28 mouse cellular contexts compared by ENCODE assay signal in the genomic region with DNA sequence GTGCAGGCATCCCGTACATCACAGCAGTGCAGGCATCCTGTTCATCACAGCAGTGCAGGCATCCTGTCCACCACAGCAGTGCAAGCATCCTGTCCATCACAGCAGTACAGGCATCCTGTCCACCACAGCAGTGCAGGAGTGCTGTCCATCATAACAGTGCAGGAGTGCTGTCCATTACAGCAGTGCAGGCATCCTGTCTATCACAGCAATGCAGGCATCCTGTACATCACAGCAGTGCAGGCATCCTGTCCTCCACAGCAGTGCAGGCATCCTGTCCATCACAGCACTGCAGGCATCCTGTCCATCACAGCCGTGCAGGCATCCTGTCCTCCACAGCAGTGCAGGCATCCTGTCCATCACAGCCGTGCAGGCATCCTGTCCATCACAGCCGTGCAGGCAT.
DNase-seq lines count a peak whose midpoint lies in the region; ATAC-seq and TF ChIP-seq lines count a peak whose summit lies in the region.
"Had no signal": no experiment of that assay in that cellular context is flagged by ENCODE, and none has a peak within 500 bp of the region (broad histone marks: within the 10 kb centered on the region; RNA-seq: fewer than 3 reads in every experiment).

No protein-coding gene starts in this region.

- no peak for TF ChIP-seq RAD21 in CH12.LX (IDR thresholded peaks at IDR 0.05; ENCODE audit: low read depth, low read length)

- ATAC-seq in forebrain, postnatal 0 days: no peak
- ATAC-seq in forebrain, embryonic 13.5 days: no peak
- ATAC-seq in hindbrain, embryonic 14.5 days (ENCODE audit: low FRiP score): no peak
- no peak for ATAC-seq in hindbrain, embryonic 12.5 days (ENCODE audit: low FRiP score)
- ATAC-seq: activated CD4-positive, CD25-positive, alpha-beta regulatory T cell, adult 4 months; forebrain, embryonic 16.5 days; intestine, postnatal 0 days had no signal

- H3K9me3 ChIP-seq in forebrain, postnatal 0 days (ENCODE audit: low read length): no peaks in the 10 kb centered on the region
- no peaks in the 10 kb centered on the region for H3K9me3 ChIP-seq in forebrain, embryonic 13.5 days (replicated peaks)
- no peaks in the 10 kb centered on the region for H3K9me3 ChIP-seq in hindbrain, embryonic 14.5 days (ENCODE audit: control insufficient read depth, low read length)
- no peaks in the 10 kb centered on the region for H3K9me3 ChIP-seq in hindbrain, embryonic 12.5 days (replicated peaks)
- H3K9me3 ChIP-seq in CH12.LX (replicated peaks; ENCODE audit: low read length): no peaks in the 10 kb centered on the region
- H3K9me3 ChIP-seq: embryonic facial prominence, embryonic 10.5 days; embryonic facial prominence, embryonic 13.5 days; forebrain, embryonic 12.5 days; heart, embryonic 10.5 days; heart, embryonic 13.5 days had no signal

- no peak overlapping the region for H3K27ac ChIP-seq in forebrain, postnatal 0 days (ENCODE audit: low read depth, low read length)
- H3K27ac ChIP-seq in forebrain, embryonic 13.5 days: no peak overlapping the region
- H3K27ac ChIP-seq in hindbrain, embryonic 14.5 days: no peak overlapping the region
- no peak overlapping the region for H3K27ac ChIP-seq in hindbrain, embryonic 12.5 days
- H3K27ac ChIP-seq in CH12.LX (ENCODE audit: insufficient read depth, low read depth): 0 out of 2 replicates have a peak overlapping the region, but pooled peaks have one; percentile 4
- H3K27ac ChIP-seq: embryonic facial prominence, embryonic 10.5 days; embryonic facial prominence, embryonic 13.5 days; forebrain, embryonic 12.5 days; gastrocnemius, adult 2 months; heart, adult 2 months; heart, embryonic 10.5 days; heart, embryonic 13.5 days had no signal

- no peak overlapping the region for H3K4me3 ChIP-seq in forebrain, postnatal 0 days (ENCODE audit: low read depth, low read length)
- H3K4me3 ChIP-seq in forebrain, embryonic 13.5 days: no peak overlapping the region
- no peak overlapping the region for H3K4me3 ChIP-seq in hindbrain, embryonic 14.5 days (replicated peaks; ENCODE audit: low read length)
- no peak overlapping the region for H3K4me3 ChIP-seq in hindbrain, embryonic 12.5 days
- peak overlapping the region in 1 of 3 experiments; percentile 3 for H3K4me3 ChIP-seq in CH12.LX (replicated peaks in 1 of 3; ENCODE audit: low read depth in 2 of 3, low read length in 2 of 3, poor library complexity in 1 of 3)
- H3K4me3 ChIP-seq: embryonic facial prominence, embryonic 10.5 days; embryonic facial prominence, embryonic 13.5 days; erythroblast, embryonic 14.5 days; forebrain, embryonic 12.5 days; gastrocnemius, adult 2 months; heart, adult 2 months; heart, embryonic 10.5 days; heart, embryonic 13.5 days had no signal

- no peak for TF ChIP-seq EP300 in CH12.LX (IDR thresholded peaks at IDR 0.05; ENCODE audit: low read length)

- in situ Hi-C loops in CH12.LX (cut with MboI; ENCODE audit: low pct_ligation_motif_present, low pct_unique_long_range_greater_than_20kb, low sequenced_read_pairs): no loop called here

- WGBS in forebrain, postnatal 0 days: 71% methylated on average over 4 of the region's 4 CpGs
- WGBS in forebrain, embryonic 13.5 days: 61% methylated on average over 4 of the region's 4 CpGs
- WGBS in hindbrain, embryonic 14.5 days: 61% methylated on average over 4 of the region's 4 CpGs
- WGBS in hindbrain, embryonic 12.5 days: 53% methylated on average over 4 of the region's 4 CpGs

- H3K4me1 ChIP-seq in forebrain, postnatal 0 days (ENCODE audit: insufficient read depth): no peaks in the 10 kb centered on the region
- peaks cover 5% of the 10 kb centered on the region; the same call in 1 of the 2 replicates for H3K4me1 ChIP-seq in forebrain, embryonic 13.5 days
- no peaks in the 10 kb centered on the region for H3K4me1 ChIP-seq in hindbrain, embryonic 14.5 days (replicated peaks; ENCODE audit: control insufficient read depth, insufficient read depth, low read length)
- H3K4me1 ChIP-seq in hindbrain, embryonic 12.5 days: no peaks in the 10 kb centered on the region
- H3K4me1 ChIP-seq in CH12.LX (ENCODE audit: control insufficient read depth in 1 of 2, insufficient read depth in 2 of 2): peaks cover 0 to 7% of the 10 kb centered on the region in 2 experiments; a peak in 1 of 4 replicates
- H3K4me1 ChIP-seq: embryonic facial prominence, embryonic 10.5 days; embryonic facial prominence, embryonic 13.5 days had no signal

- no peaks in the 10 kb centered on the region for H3K27me3 ChIP-seq in forebrain, postnatal 0 days (ENCODE audit: insufficient read depth, low read length)
- H3K27me3 ChIP-seq in forebrain, embryonic 13.5 days: no peaks in the 10 kb centered on the region
- H3K27me3 ChIP-seq in hindbrain, embryonic 14.5 days (ENCODE audit: control insufficient read depth, insufficient read depth, low read length): no peaks in the 10 kb centered on the region
- 0 out of 2 replicates have a peak, but pooled peaks cover 3% of the 10 kb centered on the region for H3K27me3 ChIP-seq in hindbrain, embryonic 12.5 days
- H3K27me3 ChIP-seq in CH12.LX (replicated peaks): no peaks in the 10 kb centered on the region
- H3K27me3 ChIP-seq: forebrain, embryonic 12.5 days; heart, embryonic 13.5 days had no signal

- dilution Hi-C loops in CH12.LX (cut with MboI; ENCODE audit: extremely low pct_ligation_motif_present, extremely low pct_unique_long_range_greater_than_20kb, low sequenced_read_pairs): no loop called here

- TF ChIP-seq POLR2A in CH12.LX (IDR thresholded peaks at IDR 0.05; ENCODE audit: low read depth, low read length): no peak

- no peaks in the 10 kb centered on the region for H3K36me3 ChIP-seq in forebrain, postnatal 0 days (ENCODE audit: insufficient read depth)
- H3K36me3 ChIP-seq in forebrain, embryonic 13.5 days (ENCODE audit: poor library complexity, severe bottlenecking): no peaks in the 10 kb centered on the region
- H3K36me3 ChIP-seq in hindbrain, embryonic 14.5 days (replicated peaks; ENCODE audit: control insufficient read depth, insufficient read depth): no peaks in the 10 kb centered on the region
- no peaks in the 10 kb centered on the region for H3K36me3 ChIP-seq in hindbrain, embryonic 12.5 days
- no peaks in the 10 kb centered on the region for H3K36me3 ChIP-seq in CH12.LX (replicated peaks in 1 of 2; ENCODE audit: control insufficient read depth in 1 of 2, insufficient read depth in 1 of 2, low read length in 1 of 2)
- H3K36me3 ChIP-seq: embryonic facial prominence, embryonic 10.5 days; embryonic facial prominence, embryonic 13.5 days; forebrain, embryonic 12.5 days; heart, embryonic 10.5 days; heart, embryonic 13.5 days had no signal

- no peak overlapping the region for H3K4me2 ChIP-seq in forebrain, postnatal 0 days (ENCODE audit: low read depth)
- no peak overlapping the region for H3K4me2 ChIP-seq in forebrain, embryonic 13.5 days
- H3K4me2 ChIP-seq in hindbrain, embryonic 14.5 days (replicated peaks): no peak overlapping the region
- H3K4me2 ChIP-seq in hindbrain, embryonic 12.5 days (replicated peaks): no peak overlapping the region
- H3K4me2 ChIP-seq in CH12.LX (ENCODE audit: insufficient read depth, low read depth, poor library complexity, severe bottlenecking): no peak overlapping the region
- H3K4me2 ChIP-seq: embryonic facial prominence, embryonic 13.5 days; forebrain, embryonic 12.5 days; heart, embryonic 13.5 days had no signal

- 0 out of 2 replicates have a peak overlapping the region, but pooled peaks have one; percentile 14 for H3K9ac ChIP-seq in forebrain, postnatal 0 days
- H3K9ac ChIP-seq in forebrain, embryonic 13.5 days: no peak overlapping the region
- 0 out of 2 replicates have a peak overlapping the region, but pooled peaks have one; percentile 16 for H3K9ac ChIP-seq in hindbrain, embryonic 14.5 days
- no peak overlapping the region for H3K9ac ChIP-seq in hindbrain, embryonic 12.5 days
- no peak overlapping the region for H3K9ac ChIP-seq in CH12.LX (ENCODE audit: insufficient read depth, low read depth)
- H3K9ac ChIP-seq: embryonic facial prominence, embryonic 13.5 days; forebrain, embryonic 12.5 days; heart, embryonic 13.5 days had no signal

- H3K79me2 ChIP-seq in CH12.LX (replicated peaks; ENCODE audit: control insufficient read depth, extremely low read depth, insufficient read depth, poor library complexity, severe bottlenecking): no peaks in the 10 kb centered on the region

- DNase-seq in forebrain, postnatal 0 days: no peak
- no peak for DNase-seq in hindbrain, embryonic 14.5 days (ENCODE audit: low spot score)
- no peak for DNase-seq in CH12.LX (ENCODE audit: extremely low read depth)
- DNase-seq in adrenal gland, postnatal 4 days (ENCODE audit: low spot score in 2 of 2): no peak
- DNase-seq: adrenal gland, postnatal 10 days; adrenal gland, postnatal 36 days; cerebellum, adult 11 months; cerebellum, adult 8-10 months; cerebellum, postnatal 10 days; cerebellum, postnatal 36 days; embryo, embryonic 11 days; gastrocnemius, adult 2 months; gastrocnemius, postnatal 14 days; heart, adult 2 months; heart, postnatal 14 days; heart, postnatal 4 days; kidney, adult 2 months had no signal

- no peak for TF ChIP-seq CTCF in forebrain, postnatal 0 days (IDR thresholded peaks at IDR 0.05; ENCODE audit: low read depth)
- TF ChIP-seq CTCF in CH12.LX (conservative IDR thresholded peaks at IDR 0.05 in 1 of 2, IDR thresholded peaks at IDR 0.05 in 1 of 2; ENCODE audit: low read depth in 2 of 2, low read length in 2 of 2): no peak

TF ChIP-seq in CH12.LX, 34 proteins besides CTCF, POLR2A, EP300 and RAD21 (continues in another document):
- no peak for TF ChIP-seq ETS1 (conservative IDR thresholded peaks at IDR 0.05; ENCODE audit: low read depth, low read length)
- no peak for TF ChIP-seq ZMIZ1 (IDR thresholded peaks at IDR 0.05; ENCODE audit: low read depth, low read length)
- TF ChIP-seq SMC3 (IDR thresholded peaks at IDR 0.05; ENCODE audit: low read depth, low read length): no peak
- TF ChIP-seq UBTF (IDR thresholded peaks at IDR 0.05; ENCODE audit: low read depth, low read length): no peak
- no peak for TF ChIP-seq MAZ (IDR thresholded peaks at IDR 0.05; ENCODE audit: low read depth, low read length)
- TF ChIP-seq TBP (conservative IDR thresholded peaks at IDR 0.05; ENCODE audit: low read depth, low read length): no peak
- TF ChIP-seq TCF12 (IDR thresholded peaks at IDR 0.05; ENCODE audit: low read depth, low read length): no peak
- no peak for TF ChIP-seq CHD1 (IDR thresholded peaks at IDR 0.05; ENCODE audit: low read depth, low read length)
- TF ChIP-seq USF2 (conservative IDR thresholded peaks at IDR 0.05; ENCODE audit: low read depth, low read length): no peak
- TF ChIP-seq POLR2AphosphoS2 (IDR thresholded peaks at IDR 0.05; ENCODE audit: low read depth, low read length): no peak
- no peak for TF ChIP-seq KAT2A (IDR thresholded peaks at IDR 0.05; ENCODE audit: insufficient replicate concordance, low read length)
- TF ChIP-seq RCOR1 (conservative IDR thresholded peaks at IDR 0.05; ENCODE audit: low read depth, low read length): no peak
- TF ChIP-seq ELF1 (IDR thresholded peaks at IDR 0.05; ENCODE audit: low read depth, low read length): no peak
- TF ChIP-seq PAX5 (IDR thresholded peaks at IDR 0.05; ENCODE audit: low read length): no peak
- no peak for TF ChIP-seq BHLHE40 (IDR thresholded peaks at IDR 0.05; ENCODE audit: low read depth, low read length)
- no peak for TF ChIP-seq NELFE (IDR thresholded peaks at IDR 0.05; ENCODE audit: low read depth, low read length)

Comparison
In these comparisons a context has a peak if more than half of its experiments do, and no peak if none do; other contexts are left out.
1. H3K9ac ChIP-seq: peak in forebrain, postnatal 0 days (single experiment) and hindbrain, embryonic 14.5 days (single experiment); none in forebrain, embryonic 13.5 days (single experiment), hindbrain, embryonic 12.5 days (single experiment) and CH12.LX (single experiment).